Mouse (Mus musculus): ENCODE data around the gene Olfr1410. TPM values are rescaled to one million over a fixed set of nuclear protein-coding genes. Genes with fewer than 3 reads are reported as not detected.

Olfr1410 gene
- polyA plus RNA-seq, 1 experiment from 2014 or later = not detected

DNA sequence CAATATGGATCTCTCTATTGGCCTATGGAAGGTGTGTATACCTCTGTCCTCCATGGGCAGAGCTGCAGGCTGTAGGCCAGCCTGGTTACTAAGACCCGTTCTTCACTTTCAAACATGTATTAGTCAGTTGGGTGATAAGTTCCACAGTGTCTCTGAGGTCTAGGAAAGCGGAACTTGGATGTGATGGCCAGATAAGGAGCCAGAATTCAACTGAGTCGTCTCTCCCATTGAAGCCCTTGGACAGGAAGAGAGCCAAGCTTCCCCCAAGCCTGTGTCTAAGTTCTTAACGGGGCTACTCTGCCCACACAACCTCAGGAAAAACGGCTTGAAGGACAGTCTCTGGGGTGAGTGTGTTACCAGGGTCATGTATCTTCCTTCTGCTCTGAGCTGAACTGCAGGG lies 53.8 kb downstream of the Olfr1410 start:
- H3K4me3 ChIP-seq (ENCODE audit: low read length) = no peak overlapping the region
- 52% methylated on average over 5 of the region's 5 CpGs for WGBS
- no peaks in the 10 kb centered on the region for H3K36me3 ChIP-seq (ENCODE audit: control insufficient read depth, insufficient read depth, low read length)
- H3K27ac ChIP-seq (ENCODE audit: low read length) = no peak overlapping the region
- no peak overlapping the region for H3K9ac ChIP-seq (ENCODE audit: low read depth, low read length)
- no peak for ATAC-seq
- H3K27me3 ChIP-seq (replicated peaks; ENCODE audit: control insufficient read depth, insufficient read depth, low read length) = no peaks in the 10 kb centered on the region
- no peak overlapping the region for H3K4me2 ChIP-seq (ENCODE audit: low read depth, low read length)
- H3K4me1 ChIP-seq (ENCODE audit: control insufficient read depth, insufficient read depth, low read length) = no peaks in the 10 kb centered on the region
- H3K9me3 ChIP-seq (ENCODE audit: control insufficient read depth, low read length) = no peaks in the 10 kb centered on the region

Other genes with a start within 250 kb of the Olfr1410 start
- 400 and 411 TPM in 2 replicates for gene Ndufa10, start 131.9 kb upstream of the Olfr1410 start, polyA plus RNA-seq (2015; fragmentation: Nextera tagmentation; extraction: Ambion mirVana)
- not detected in 2 replicates for gene Olfr1416, start 120.7 kb upstream of the Olfr1410 start, polyA plus RNA-seq (2015; fragmentation: Nextera tagmentation; extraction: Ambion mirVana)
- gene Olfr1415, start 109.7 kb upstream of the Olfr1410 start, polyA plus RNA-seq (2015; fragmentation: Nextera tagmentation; extraction: Ambion mirVana) = not detected in 2 replicates
- gene Olfr1414, start 87.1 kb upstream of the Olfr1410 start, polyA plus RNA-seq (2015; fragmentation: Nextera tagmentation; extraction: Ambion mirVana) = not detected in 2 replicates
- gene Olfr1413, start 34.5 kb upstream of the Olfr1410 start, polyA plus RNA-seq (2015; fragmentation: Nextera tagmentation; extraction: Ambion mirVana) = not detected in 2 replicates
- not detected in 2 replicates for gene Olfr1412, start 20.0 kb upstream of the Olfr1410 start, polyA plus RNA-seq (2015; fragmentation: Nextera tagmentation; extraction: Ambion mirVana)
- not detected in 2 replicates for gene Olfr1411, start 11.4 kb upstream of the Olfr1410 start, polyA plus RNA-seq (2015; fragmentation: Nextera tagmentation; extraction: Ambion mirVana)
- gene Olfr12, start 12.0 kb downstream of the Olfr1410 start, polyA plus RNA-seq (2015; fragmentation: Nextera tagmentation; extraction: Ambion mirVana) = not detected in 2 replicates
- gene Cops9, start 36.2 kb downstream of the Olfr1410 start, polyA plus RNA-seq (2015; fragmentation: Nextera tagmentation; extraction: Ambion mirVana) = 371 and 387 TPM in 2 replicates
- 0.31 TPM in 1 of 2 replicates, not detected in the other for gene Otos, start 43.1 kb downstream of the Olfr1410 start, polyA plus RNA-seq (2015; fragmentation: Nextera tagmentation; extraction: Ambion mirVana)
- gene Gpc1, start 225.9 kb downstream of the Olfr1410 start, polyA plus RNA-seq (2015; fragmentation: Nextera tagmentation; extraction: Ambion mirVana) = 24.9 and 25.0 TPM in 2 replicates